Mouse (Mus musculus) lung, adult 18-20 months (tissue): Measurements from ENCODE around the gene S1pr4.

ENCODE experiments used
- DNase-seq, 2 experiments: peaks; one replicate each; pipeline ENCODE4 v3.0.0; 2022; ENCODE audit warnings: mixed read lengths in 2 of 2

Gene S1pr4

DNA sequence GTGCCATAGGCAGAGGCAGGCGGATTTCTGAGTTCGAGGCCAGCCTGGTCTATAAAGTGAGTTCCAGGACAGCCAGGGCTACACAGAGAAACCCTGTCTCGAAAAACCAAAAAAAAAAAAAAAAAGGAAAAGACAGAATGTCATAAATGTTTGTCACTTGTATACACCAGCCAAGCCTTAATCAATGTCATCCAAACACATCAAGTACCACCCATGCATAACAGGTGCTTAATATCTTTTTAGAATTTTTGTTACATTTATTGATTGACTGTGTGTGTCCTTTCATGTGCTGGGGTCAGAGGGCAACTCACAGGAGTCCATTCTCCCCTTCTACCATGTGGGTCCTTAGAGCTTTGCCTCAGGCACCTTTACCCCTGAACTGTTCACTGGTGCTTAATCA lies at the start of gene S1pr4:
Gene S1pr4, minus strand, starts transcription at position 101 of the 400 bp plus-strand sequence.
- no peak for DNase-seq

DNA sequence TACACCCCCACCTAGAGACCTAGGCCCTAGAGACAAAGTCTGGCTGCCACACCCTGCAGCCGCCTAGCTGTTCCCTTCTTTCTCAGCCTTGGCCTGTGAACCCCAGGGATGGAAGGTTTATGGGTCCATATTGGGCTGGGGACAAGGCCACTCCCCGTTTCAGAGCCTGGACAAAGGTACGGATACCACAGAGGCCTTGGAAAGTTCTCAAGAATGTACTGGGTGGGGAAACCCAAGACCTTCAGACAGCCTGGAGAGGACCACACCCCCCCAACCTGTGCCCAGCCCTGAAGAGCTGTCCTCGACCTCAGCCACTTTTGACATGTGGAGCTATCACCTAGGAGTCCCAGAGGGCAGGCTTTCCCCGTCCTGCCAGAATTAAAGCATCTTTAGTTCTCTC lies 49.0 kb upstream of the S1pr4 start:
- peak in 1 of 2 experiments; percentile 62 for DNase-seq

DNA sequence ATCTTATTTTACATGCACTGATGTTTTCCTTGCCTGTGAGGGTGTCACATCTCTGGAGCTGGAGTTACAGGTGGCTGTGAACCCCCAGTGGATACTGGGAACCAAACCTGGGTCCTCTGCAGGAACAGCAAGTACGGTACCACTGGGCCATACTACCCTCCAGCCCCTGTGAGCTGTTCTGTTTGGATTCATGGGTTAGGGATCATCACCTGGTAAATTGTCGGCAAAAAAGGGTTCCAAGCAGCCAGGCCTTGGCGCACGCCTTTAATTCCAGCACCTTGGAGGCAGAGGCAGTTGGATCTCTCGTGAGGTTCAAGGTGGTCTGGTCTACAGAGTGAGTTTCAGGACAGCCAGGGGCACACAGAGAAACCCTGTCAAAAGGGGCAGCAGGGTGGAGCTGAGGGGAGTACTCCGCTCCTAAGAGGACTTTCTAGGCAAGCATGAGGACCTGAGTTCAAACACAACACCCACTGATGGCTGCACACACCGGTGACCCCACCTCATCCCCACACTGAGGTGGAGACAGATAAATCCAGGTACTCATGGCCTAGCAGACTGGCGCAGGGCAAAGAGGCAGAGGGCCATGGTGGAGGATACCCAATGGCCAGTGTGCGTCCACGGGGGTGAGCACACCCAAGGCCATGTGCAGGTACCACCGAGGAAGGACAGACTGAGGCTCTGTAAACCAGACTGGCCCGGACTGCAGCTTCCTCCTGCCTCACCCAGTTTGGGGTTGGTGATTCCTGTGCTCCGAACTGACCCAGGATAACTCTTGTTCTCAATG lies 47.0 kb upstream of the S1pr4 start:
- DNase-seq: no peak

DNA sequence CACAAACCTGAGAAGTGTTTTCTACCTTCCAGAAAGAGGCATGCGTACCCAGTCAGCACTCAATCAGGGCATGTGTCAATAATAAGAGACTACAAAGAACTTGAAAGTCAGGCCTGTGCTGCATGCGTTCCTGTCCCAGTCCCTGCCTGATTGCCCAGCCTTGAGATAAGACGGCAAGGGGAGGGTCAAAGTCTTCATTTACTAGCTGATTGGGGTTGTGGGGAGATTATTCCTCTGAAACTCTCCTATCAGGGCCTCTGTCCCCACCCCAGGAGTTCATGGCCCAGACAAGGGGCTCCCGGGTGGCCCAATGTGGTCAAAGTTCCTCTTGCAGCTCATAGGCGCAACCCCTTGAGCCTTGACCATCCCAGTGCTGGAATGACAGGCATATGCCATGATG lies 46.4 kb upstream of the S1pr4 start:
- no peak for DNase-seq

DNA sequence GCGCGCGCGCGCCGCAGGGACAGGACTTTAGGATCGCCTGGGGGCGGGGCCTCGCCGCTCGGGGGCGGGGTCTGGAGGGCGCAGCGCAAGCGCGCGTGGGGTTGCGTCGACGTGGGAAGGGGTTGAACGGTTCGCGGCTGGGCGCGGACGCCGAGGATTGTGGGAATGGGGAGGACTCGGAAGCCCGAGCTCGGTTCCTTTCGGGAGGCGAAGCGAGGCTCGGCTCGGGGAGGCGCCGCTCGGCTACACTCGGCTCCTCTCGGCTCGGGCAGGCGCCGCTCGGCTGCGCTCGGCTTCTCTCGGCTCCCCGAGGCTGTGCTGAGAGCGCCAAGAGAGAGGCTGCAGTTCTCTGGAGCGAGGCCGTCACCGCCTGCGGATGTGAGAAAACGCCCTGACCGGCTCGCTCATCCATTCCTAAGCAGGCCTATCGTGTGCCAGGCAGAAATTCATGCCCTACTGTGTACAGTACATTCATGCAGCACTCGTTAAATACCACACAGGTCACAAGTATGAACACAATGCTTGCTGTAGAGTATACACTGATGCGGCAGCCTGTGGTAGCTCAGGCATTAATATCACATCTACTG lies 45.3 kb upstream of the S1pr4 start, which contains the start of gene Gna11:
Gene Gna11, minus strand, starts transcription at position 30 of the 587 bp plus-strand sequence.
- DNase-seq: peak; percentile 99 to 100

DNA sequence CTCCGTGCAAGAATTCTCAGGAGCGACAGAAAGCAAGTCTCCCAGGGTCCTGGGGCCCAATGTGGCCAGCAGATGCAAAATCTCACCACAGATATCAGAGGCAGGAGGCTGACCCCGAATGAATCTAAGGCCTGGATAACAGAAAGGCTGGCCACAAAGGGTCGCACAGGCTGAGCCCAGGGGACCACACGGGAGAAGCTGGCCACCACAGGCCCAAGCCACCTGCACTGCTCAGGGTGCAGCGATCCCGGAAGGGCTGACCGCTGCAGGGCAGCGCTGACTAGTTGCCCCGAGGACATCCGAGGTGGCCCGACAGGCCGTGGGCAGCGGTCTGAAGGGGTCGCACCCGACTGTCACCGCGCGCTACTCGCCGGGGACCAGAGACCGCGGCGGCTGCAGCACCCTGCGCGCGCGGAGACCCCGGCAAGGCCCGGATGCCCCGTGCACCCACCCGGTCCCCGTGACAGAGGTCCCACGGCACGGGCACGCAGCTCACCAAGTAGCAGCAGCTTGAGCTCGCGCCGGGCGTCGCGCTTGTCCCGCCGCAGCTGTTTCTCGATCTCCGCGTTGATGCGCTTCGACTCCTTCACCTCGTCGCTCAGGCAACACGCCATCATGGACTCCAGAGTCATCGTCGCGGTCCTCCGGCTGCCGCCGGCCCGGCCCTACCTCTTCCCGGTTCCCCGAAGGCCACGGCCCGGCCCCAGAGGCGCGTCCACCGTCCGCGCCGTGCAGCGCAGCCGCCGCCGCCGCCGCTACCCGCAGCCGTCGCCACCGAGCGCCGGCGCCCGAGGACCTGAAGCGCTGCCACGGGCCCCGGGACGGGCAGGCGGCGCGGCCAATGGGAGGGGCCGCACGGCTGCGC lies 44.6 kb upstream of the S1pr4 start:
- DNase-seq: peak in 1 of 2 experiments; percentile 32

DNA sequence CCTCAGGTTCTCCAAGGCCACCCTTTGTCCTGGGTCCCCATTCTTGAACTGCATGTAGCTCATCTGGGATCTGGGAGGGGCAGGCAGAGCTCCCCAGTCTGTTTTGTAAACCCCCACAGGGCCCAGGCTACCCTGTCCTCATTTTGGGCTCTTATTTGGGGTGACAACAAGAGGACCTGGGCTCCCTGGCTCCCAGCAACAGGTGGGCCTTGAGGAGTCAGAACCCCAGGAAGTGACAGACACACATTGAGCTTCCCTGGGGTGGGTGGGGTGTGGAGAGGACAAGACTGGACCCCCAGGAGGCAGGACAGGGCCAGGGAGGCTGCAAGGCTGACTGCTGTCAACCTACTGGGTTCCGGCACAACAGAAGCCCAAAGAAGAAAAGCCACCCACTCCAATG lies 43.7 kb upstream of the S1pr4 start:
- DNase-seq: no peak

DNA sequence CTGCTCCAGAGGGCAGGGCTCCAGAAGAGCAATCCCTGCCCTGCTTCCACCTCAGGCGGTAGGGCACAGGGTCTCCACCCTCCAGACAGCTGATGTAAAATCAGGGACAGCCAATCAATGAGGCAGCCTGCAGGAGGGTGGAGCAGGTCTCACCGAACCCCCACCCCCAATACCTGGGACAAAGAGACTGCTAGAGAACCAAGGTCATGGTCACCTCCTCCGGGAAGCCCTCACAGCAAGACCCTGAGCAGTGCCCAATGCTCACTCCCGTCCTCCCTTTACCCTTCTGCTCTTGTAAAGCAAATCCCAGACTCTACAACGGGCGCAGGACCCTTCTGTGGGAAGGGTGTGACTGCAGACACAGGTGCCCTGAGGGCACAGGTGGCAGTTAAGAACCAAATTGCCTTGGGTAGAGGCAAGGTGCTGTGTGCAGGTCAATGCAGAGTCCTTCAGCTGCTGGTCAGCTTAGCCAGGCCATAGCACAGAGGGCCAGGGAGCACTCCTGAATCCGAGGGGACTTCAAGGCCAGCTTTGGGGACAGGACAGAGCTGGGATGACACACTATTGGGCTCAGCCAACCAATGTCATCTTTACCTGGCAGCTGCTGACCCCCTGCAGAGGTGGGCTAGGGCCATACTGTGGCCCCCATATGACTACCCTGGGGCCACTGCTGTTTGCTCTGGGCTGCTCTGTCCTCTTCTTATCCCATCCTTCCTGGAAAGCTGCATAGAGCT lies 43.0 kb upstream of the S1pr4 start:
- no peak for DNase-seq

DNA sequence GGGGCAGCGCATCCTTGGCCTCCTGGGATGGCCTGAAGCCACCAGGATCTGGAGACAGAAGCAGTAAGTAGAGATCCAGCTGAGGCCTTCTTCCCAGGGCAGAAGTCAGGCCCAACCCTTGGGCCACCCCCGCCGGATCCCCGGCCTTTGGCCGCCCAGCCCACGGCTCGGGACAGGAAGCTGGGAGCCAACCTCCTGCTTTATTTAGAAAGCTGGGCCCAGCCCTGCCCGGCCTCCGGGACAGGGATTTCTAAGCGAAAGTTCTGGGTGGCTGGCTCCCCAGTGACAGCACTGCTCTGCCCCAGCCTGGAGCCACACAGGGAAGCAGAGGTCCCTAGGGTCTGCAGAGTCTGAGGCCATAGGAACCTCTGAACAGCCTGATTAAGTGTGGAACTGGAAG lies 41.9 kb upstream of the S1pr4 start:
- peak; percentile 71 to 73 for DNase-seq

DNA sequence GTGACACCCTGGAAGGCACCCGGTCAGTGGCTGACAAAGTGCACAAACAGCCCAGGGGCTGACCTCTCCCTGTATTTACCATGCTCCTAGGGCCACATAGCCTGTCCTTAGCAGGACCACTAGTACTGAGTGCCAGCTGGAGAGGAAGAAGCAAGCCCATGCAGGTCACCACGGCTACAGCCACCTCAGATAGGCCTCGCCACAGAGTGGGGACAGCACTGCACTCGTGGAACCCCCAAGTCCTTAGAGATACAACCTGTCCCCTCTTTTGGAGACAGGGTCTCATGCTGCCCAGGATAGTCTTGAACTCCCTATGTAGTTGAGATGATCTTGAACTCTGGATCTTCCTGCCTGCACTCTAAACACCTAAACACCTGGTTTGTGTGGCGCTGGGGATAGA lies 41.4 kb upstream of the S1pr4 start:
- DNase-seq: no peak

DNA sequence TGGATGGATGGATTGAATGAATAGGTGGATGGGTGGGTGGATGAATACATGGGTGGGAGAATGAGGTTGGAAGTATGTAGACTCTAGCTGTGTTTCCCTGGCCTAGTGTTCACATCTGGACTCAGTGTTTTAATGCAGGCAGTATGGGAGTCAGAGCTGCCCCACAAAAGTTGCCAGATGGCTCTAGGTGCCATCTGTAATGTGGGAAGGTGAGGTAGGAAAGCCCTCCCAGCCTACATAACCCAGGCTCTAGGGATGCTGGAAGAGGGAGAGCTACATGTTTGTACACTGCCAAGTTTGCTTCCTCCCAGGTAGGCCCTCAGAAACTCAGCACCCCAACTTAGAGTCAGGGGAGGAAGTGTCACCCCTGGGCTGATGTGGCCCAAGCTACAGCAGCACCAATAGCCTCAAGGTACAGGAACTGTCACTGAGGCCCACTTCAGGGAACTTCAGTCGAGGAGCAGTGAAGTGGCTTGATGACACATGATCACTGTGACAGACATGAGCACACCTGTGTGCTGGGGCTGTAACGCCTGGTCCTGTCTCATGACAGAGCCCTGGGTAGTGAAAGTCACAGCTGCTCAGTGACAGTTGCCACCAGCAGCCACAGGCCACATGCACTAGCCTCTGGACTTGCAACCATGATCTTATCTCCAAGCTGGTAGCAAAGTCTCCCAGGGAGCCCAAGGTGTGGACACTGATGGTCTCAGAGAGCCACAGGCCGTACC lies 38.6 kb upstream of the S1pr4 start:
- no peak for DNase-seq

DNA sequence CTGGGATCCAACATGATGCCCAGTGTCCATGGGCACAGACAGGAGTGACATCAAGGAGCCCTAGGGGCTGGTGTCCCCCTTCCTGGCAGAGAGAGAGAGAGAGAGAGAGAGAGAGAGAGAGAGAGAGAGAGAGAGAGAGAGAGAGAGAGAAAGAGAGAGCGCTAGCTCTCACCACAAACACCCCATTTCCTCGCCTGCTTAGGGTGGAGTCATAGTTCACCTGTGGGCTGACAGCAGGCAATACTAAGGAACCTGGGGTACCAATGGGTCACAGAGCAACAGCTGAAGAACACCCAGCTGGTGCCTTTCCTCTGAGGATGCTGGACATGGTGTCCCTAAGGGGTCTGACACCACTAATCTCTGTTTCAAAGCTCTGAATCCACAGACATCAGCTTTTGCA lies 37.5 kb upstream of the S1pr4 start:
- no peak for DNase-seq

DNA sequence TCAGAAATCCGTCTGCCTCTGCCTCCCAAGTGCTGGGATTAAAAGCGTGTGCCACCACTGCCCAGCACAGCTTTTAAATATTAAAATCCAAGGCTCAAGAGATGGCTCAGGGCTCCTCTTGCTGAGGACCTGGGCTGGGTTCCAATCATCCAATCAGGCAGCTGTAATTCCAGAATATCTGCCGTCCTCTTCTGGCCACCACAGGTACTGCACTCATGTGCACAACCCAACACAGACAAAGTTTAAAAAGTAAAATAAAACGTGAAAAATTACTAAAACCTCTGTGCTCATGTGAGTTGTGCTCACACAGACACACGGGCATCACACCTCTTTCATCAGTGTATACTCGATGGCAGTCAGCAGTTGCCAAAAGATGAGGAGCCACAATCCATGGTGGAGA lies 36.8 kb upstream of the S1pr4 start:
- no peak for DNase-seq

DNA sequence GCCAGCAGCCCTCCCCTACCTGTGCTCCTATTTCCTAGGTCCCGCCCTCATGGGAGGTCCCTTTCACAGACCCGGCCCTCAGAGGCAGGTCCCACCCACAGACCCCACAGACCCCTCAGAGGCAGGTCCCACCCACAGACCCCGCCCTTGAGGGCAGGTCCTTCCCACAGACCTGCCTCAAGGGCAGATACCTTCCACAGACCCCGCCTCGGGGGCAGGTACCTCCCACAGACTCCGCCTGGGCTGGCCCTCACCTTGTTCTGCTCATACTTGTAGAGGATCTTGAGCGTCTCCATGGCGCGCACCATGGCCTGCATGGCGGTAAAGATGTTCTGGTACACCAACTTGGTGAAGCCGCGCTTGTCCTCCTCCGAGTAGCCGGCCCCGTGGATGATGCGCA lies 34.9 kb upstream of the S1pr4 start:
- no peak for DNase-seq

DNA sequence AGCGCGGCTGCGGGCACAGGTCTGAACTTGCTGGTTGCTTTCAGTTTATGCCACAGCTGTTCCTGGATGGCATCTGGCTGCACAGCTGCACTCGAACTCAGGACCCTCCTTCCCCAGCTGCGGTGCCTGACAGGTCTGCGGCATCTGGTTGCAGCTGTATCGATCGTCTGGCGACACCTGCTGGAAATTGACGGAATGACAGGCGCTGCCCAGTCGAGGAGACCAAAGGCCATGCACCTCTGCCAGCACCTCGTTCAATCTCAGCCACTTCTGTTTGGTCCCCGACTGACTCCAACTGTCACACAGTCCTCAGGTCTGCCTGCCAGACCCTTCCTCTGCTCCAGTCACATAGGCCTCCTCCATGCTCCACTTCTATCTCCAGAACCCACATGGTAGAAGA lies 26.8 kb upstream of the S1pr4 start:
- DNase-seq: peak; percentile 80 to 86

DNA sequence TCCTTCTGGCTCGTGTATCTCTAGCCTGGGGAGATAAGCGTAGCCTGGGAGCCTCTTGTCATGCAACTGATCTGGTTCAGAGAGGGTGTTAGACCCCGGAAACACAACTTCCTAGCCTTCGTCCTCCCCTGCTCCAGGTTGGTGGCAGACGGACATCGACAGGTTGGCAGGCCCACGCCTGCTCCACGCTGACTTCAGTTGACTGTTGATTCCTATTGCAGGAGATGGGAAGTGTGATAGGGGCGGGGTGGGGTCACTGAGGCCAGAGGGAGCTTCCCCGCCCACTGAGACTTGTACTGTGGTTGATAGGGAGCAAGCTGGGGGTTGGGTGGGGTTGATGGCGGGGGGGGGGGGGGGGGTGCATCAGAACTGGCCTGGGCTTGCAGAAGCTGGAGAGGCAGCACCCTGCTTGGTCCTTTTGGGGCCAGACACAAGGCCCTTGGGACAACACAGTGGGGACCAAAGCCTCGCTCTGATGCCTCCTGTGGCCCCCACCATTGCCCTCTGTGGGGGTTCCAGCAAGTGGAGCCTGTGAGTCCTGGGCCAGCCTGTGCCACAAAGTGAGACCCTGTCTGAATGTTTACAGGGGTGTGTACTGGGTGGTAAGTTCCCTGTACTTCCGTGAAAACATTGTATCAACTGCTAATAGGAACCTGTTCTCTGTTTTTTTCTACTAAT lies 25.2 kb upstream of the S1pr4 start:
- peak; percentile 47 to 73 for DNase-seq

DNA sequence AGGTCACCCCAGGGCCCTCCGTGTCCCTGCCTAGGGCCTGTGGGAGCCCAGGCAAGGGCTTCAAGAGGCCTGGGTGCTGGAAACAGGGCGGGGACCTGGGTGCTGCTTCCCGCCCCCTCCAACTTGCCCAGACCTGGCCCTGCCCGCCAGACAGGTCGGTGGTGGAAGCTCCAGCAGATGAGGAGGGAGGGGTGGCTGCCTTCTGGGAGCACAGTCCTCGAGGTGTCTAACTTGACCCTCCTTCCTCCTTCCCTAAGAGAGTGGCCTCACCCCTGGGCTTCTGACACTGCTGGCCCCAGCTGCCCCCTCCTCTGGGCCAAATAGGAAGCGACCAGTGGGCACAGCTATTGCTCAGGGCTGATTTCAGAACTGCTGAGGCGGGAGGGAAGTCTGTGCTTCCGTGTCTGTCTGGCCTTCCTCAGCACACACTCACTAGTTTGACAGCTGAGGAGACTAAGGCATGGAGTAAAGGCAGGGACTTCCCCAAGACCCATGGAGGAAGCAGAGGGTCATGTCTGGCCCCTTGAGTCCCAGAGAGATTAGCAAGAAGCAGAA lies 24.2 kb upstream of the S1pr4 start, which contains the start of gene Gna15:
Gene Gna15, minus strand, starts transcription at position 175 of the 555 bp plus-strand sequence.
- peak; percentile 49 to 64 for DNase-seq

DNA sequence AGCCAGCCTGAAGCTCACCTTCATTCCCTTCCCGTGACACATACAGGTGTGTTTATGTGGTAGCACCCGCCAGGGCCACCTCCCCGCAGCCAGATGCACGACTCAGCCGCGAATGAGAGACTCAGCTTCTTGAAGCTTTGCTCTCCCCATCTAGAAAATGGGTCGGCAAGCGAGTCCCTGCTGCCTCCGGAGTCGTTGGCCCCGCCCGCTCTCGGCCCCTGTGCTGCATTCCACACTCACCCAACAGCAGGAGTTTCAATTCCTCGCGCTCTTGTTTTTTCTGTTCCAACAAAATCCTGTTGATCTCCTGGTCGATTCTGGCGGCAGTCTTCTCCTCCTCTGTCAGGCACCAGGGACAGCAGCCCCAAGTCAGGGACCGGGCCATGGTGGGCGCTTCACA lies 23.6 kb upstream of the S1pr4 start:
- peak; percentile 23 to 25 for DNase-seq

DNA sequence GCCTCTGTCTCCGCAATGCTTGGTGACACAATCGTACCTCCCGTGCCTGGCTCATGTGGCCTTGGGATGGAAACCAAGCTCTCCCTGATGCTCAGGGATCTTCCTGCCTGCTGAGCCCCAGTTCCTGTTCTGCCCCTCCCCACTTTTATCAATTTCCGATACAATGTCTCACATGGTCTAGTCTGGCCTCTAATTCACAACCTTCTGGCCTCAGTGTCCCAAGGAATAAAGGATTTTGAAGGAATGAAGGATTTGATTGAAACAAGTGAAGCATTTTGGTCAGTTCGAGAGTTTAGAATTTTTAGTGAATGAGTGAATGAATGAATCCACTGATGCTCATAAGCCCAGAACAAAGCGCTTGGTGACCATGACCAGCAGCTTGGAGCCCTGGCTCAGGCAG lies 23.2 kb upstream of the S1pr4 start:
- no peak for DNase-seq

DNA sequence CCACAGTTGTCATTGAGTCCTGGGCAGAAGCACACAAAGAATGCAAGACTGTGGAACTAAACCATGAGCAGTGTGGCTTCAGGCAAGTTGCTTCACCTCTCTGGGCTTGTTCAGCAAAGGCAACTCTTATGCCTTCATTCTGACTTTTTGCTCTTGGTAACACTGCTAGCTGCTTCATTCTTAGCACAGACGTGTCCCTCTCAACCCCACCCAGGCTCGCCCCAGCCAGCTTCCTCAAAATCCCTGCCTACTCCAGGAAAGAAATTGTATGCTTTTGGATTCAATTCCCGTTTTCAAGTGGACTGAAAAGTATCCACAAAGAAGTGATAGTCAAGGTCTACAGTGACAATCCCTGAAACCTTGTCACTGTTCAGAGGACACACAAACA lies 20.0 kb upstream of the S1pr4 start:
- no peak for DNase-seq
